In genomic region chr6:54039805-54040447, GRCm38 (mm10) we compare ENCODE assay signal across 7 mouse cellular contexts. TPM values are rescaled to one million over a fixed set of nuclear protein-coding genes. Genes with fewer than 3 reads are reported as not detected.
DNase-seq lines count a peak whose midpoint lies in the region; ATAC-seq lines count a peak whose summit lies in the region.

No protein-coding gene starts in this region.

- peak; percentile 83 for DNase-seq in adrenal gland, adult 2 months
- DNase-seq in cerebellum, postnatal 10 days = peak; percentile 84 to 86
- peak; percentile 10 for DNase-seq in gastrocnemius, adult 18-20 months (ENCODE audit: low spot score)
- peak; percentile 89 for DNase-seq in intestine, embryonic 14.5 days (ENCODE audit: low spot score)
- peak; percentile 81 for DNase-seq in limb, embryonic 11.5 days (ENCODE audit: low spot score)
- peak; percentile 67 for DNase-seq in mesoderm, embryonic 11.5 days (ENCODE audit: low read depth, low spot score)
- peak; percentile 34 to 37 for DNase-seq in right cerebral cortex, postnatal 36 days (ENCODE audit: low spot score in 2 of 2)

- ATAC-seq in intestine, embryonic 14.5 days (replicated peaks; ENCODE audit: low FRiP score, low TSS enrichment, low read depth) = peak; percentile 78
- ATAC-seq in limb, embryonic 11.5 days (ENCODE audit: insufficient number of reproducible peaks, low FRiP score, low TSS enrichment, low read depth) = peak; percentile 79

- H3K27ac ChIP-seq in intestine, embryonic 14.5 days (ENCODE audit: low read depth) = peak overlapping the region; percentile 75
- H3K27ac ChIP-seq in limb, embryonic 11.5 days (replicated peaks; ENCODE audit: low read depth, low read length) = peak overlapping the region; percentile 30; the same call in 1 of the 2 replicates

- peaks cover 20% of the 10 kb centered on the region for H3K27me3 ChIP-seq in intestine, embryonic 14.5 days (replicated peaks; ENCODE audit: control insufficient read depth, insufficient read depth, low read length)
- 0 out of 2 replicates have a peak, but pooled peaks cover 4% of the 10 kb centered on the region for H3K27me3 ChIP-seq in limb, embryonic 11.5 days (ENCODE audit: control insufficient read depth, insufficient read depth, low read length)

- peak overlapping the region; percentile 61 for H3K9ac ChIP-seq in intestine, embryonic 14.5 days (ENCODE audit: low read length)
- peak overlapping the region; percentile 83 for H3K9ac ChIP-seq in limb, embryonic 11.5 days (ENCODE audit: low read length)

- WGBS in intestine, embryonic 14.5 days = 1% methylated on average over 61 of the region's 62 CpGs
- under 1% methylated on average over 60 of the region's 62 CpGs for WGBS in limb, embryonic 11.5 days

- peaks cover 5% of the 10 kb centered on the region; the same call in 1 of the 2 replicates for H3K4me1 ChIP-seq in intestine, embryonic 14.5 days (replicated peaks; ENCODE audit: control insufficient read depth, insufficient read depth, low read length)
- peaks cover 7% of the 10 kb centered on the region for H3K4me1 ChIP-seq in limb, embryonic 11.5 days (ENCODE audit: control insufficient read depth, insufficient read depth, low read length)

- peak overlapping the region; percentile 59 for H3K4me3 ChIP-seq in intestine, embryonic 14.5 days (ENCODE audit: low read depth, low read length)
- peak overlapping the region; percentile 52 for H3K4me3 ChIP-seq in limb, embryonic 11.5 days (ENCODE audit: low read depth, low read length)

- no peaks in the 10 kb centered on the region for H3K36me3 ChIP-seq in intestine, embryonic 14.5 days (ENCODE audit: control insufficient read depth, insufficient read depth, low read length)
- H3K36me3 ChIP-seq in limb, embryonic 11.5 days (ENCODE audit: control insufficient read depth, insufficient read depth, low read length) = no peaks in the 10 kb centered on the region

- H3K9me3 ChIP-seq in intestine, embryonic 14.5 days (ENCODE audit: control insufficient read depth, low read length) = no peaks in the 10 kb centered on the region
- H3K9me3 ChIP-seq in limb, embryonic 11.5 days (ENCODE audit: control insufficient read depth, low read length) = no peaks in the 10 kb centered on the region

- peak overlapping the region; percentile 90 for H3K4me2 ChIP-seq in intestine, embryonic 14.5 days (ENCODE audit: low read length)
- H3K4me2 ChIP-seq in limb, embryonic 11.5 days (ENCODE audit: low read depth, severe bottlenecking) = peak overlapping the region; percentile 96

RNA-seq across cellular contexts. Expression of gene Chn2, which starts 0.6 kb away (rescaled TPM):
- total RNA-seq in adrenal gland, adult 2 months (2021) = 10 to 100 TPM in 1 of 2 experiments, 1 to 10 TPM in 1; 9.2 to 13.7 TPM
- polyA plus RNA-seq in adrenal gland, adult 2 months (2012; rRNA removed) = 11.5 and 29.3 TPM in 2 replicates
- total RNA-seq in gastrocnemius, adult 18-20 months (2021) = under 1 TPM; 0.69 to 0.73 TPM
- 23.6 and 25.0 TPM in 2 replicates for polyA plus RNA-seq in intestine, embryonic 14.5 days (2014; fragmentation: Nextera tagmentation; extraction: Ambion mirVana)
- polyA plus RNA-seq in limb, embryonic 11.5 days (2014; fragmentation: Nextera tagmentation; extraction: Ambion mirVana) = 9.6 and 9.8 TPM in 2 replicates

Comparison
In these comparisons a context has a peak if more than half of its experiments do, and no peak if none do; other contexts are left out.
1. Peak in every context shown above with its lines: DNase-seq, ATAC-seq, H3K4me3 ChIP-seq and H3K27ac ChIP-seq.
2. DNase-seq: peak in every context shown above with its lines; median percentile 89 in intestine, embryonic 14.5 days; 85 in cerebellum, postnatal 10 days; 83 in adrenal gland, adult 2 months; 81 in limb, embryonic 11.5 days; 67 in mesoderm, embryonic 11.5 days; 36 in right cerebral cortex, postnatal 36 days; 10 in gastrocnemius, adult 18-20 months.